Mouse (Mus musculus) stomach, embryonic 16.5 days (tissue): ENCODE results near the gene Abtb1. TPM values are rescaled to one million over a fixed set of nuclear protein-coding genes. Genes with fewer than 3 reads are reported as not detected.

Experiments used
- ATAC-seq: fragments of 200-750 bp; cut with Nextera tagmentation; 2 replicates; pipeline ENCODE4 v1.8.0; 2017; ENCODE audit warnings: moderate number of reproducible peaks, moderate TSS enrichment; ENCODE audit not compliant: insufficient read depth, low FRiP score
- H3K27ac ChIP-seq: fragments of 300-500 bp; sonication (generic); 2 replicates; pipeline ENCODE4 v1.5.1; 2014; ENCODE audit warnings: low read length
- H3K27me3 ChIP-seq: fragments of 300-500 bp; sonication (generic); 2 replicates; pipeline ENCODE4 v1.6.1; 2014; ENCODE audit warnings: low read length, control low read depth, mixed read lengths; ENCODE audit not compliant: control insufficient read depth, insufficient read depth
- H3K36me3 ChIP-seq: fragments of 300-500 bp; sonication (generic); 2 replicates; pipeline ENCODE4 v1.6.1; 2014; ENCODE audit warnings: low read length; ENCODE audit not compliant: control insufficient read depth, insufficient read depth
- H3K4me1 ChIP-seq: fragments of 300-500 bp; sonication (generic); 2 replicates; pipeline ENCODE4 v1.6.1; 2014; ENCODE audit warnings: low read length, control low read depth, mixed read lengths; ENCODE audit not compliant: control insufficient read depth, insufficient read depth
- H3K4me2 ChIP-seq: fragments of 300-500 bp; sonication (generic); 2 replicates; pipeline ENCODE4 v1.6.1; 2014; ENCODE audit warnings: low read depth, low read length, mixed read lengths
- H3K4me3 ChIP-seq: fragments of 300-500 bp; sonication (generic); replicated peaks from 2 replicates; pipeline ENCODE4 v1.5.1; 2014; ENCODE audit warnings: mild to moderate bottlenecking, low read length
- H3K9ac ChIP-seq: fragments of 300-500 bp; sonication (generic); 2 replicates; pipeline ENCODE4 v1.6.1; 2014; ENCODE audit warnings: low read length
- H3K9me3 ChIP-seq: fragments of 300-500 bp; sonication (generic); replicated peaks from 2 replicates; pipeline ENCODE4 v1.6.1; 2016; ENCODE audit warnings: low read length, control low read depth; ENCODE audit not compliant: control insufficient read depth
- WGBS: fragments of 180-500 bp; shearing (Covaris S2); extraction: QIAGEN DNeasy Blood & Tissue Kit; methylation state at CpG from one replicate; pipeline ENCODE4 v1.1.7; 2014; 5-methylcytosine and 5-hydroxymethylcytosine counted together
- polyA plus RNA-seq: library from polyadenylated mRNA; unstranded; fragments of >200 nt; fragmentation: Nextera tagmentation; extraction: Ambion mirVana; gene quantifications from 2 replicates; pipeline ENCODE4 v1.2.1, GENCODE M21; 2015

The Abtb1 gene
- polyA plus RNA-seq, 1 experiment from 2014 or later = 31.2 TPM

- H3K4me1 ChIP-seq = peaks cover 14% of the 10 kb centered on the region
- H3K4me3 ChIP-seq = no peak overlapping the region
- no peak for ATAC-seq
- no peak overlapping the region for H3K27ac ChIP-seq
- no peaks in the 10 kb centered on the region for H3K36me3 ChIP-seq
- no peaks in the 10 kb centered on the region for H3K27me3 ChIP-seq
- H3K9ac ChIP-seq = no peak overlapping the region
- WGBS = 68% methylated on average over 15 of the region's 15 CpGs
- H3K9me3 ChIP-seq = no peaks in the 10 kb centered on the region
- H3K4me2 ChIP-seq = no peak overlapping the region
Observed at GRCm38 (mm10) chr6:88828206-88829009, 13.4 kb downstream of the Abtb1 start.

DNA sequence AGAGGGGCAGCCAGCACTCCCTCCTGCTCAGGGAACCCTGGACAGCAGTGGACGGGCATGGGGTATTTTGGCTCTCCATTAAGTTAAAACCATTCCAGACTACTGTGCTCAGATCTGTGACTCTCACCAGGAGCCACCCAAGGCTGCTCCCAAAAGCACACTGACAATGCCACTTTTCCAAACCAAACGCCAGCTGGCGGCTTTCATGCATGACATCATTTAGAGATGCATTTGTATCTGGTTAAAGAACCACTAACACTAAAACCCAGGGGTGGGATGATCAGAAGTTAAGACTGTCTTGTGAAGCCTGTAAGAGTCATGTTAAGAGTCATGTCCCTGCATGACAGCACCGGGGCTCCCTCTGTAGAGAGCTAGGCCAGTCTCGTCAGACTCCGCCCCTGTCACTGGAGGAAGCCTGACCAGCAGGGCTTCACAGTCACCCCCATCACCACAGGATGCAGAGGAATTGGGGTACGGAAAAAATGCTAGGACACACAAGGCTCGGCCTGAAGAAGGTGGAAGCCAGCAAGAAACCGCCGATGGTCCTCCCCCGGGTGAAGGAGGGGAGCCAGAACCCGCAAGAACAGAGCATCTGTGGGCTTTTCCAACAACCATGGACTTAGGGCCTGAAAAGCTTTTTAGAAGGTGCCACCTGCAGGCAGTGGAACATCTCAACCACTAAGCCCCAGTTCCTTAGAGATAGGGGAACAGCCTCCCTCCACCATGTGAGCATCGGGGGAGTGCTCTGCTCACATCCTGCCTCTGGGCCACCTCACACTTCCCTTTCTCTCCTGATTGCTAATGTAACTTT, 14.2 kb downstream of the Abtb1 start:
- WGBS = 62% methylated on average over 13 of the region's 13 CpGs
- H3K27me3 ChIP-seq = no peaks in the 10 kb centered on the region
- H3K4me1 ChIP-seq = peaks cover 14% of the 10 kb centered on the region
- H3K9me3 ChIP-seq = no peaks in the 10 kb centered on the region
- ATAC-seq = no peak
- H3K36me3 ChIP-seq = no peaks in the 10 kb centered on the region
- H3K4me3 ChIP-seq = no peak overlapping the region
- H3K9ac ChIP-seq = no peak overlapping the region
- H3K27ac ChIP-seq = 0 out of 2 replicates have a peak overlapping the region, but pooled peaks have one; percentile 38
- no peak overlapping the region for H3K4me2 ChIP-seq

GRCm38 (mm10) chr6:88826965-88827364, 14.8 kb downstream of the Abtb1 start:
- Histone ChIP-seq H3K27me3 (no peaks in the 10 kb centered on the region), H3K4me2 (no peak overlapping the region), H3K9ac (peak overlapping the region; percentile 28; the same call in 1 of the 2 replicates), H3K36me3 (no peaks in the 10 kb centered on the region), H3K9me3 (no peaks in the 10 kb centered on the region), H3K4me1 (peaks cover 14% of the 10 kb centered on the region), H3K4me3 (no peak overlapping the region), H3K27ac (no peak overlapping the region)
- WGBS = 62% methylated on average over 3 of the region's 3 CpGs
- ATAC-seq = no peak

DNA sequence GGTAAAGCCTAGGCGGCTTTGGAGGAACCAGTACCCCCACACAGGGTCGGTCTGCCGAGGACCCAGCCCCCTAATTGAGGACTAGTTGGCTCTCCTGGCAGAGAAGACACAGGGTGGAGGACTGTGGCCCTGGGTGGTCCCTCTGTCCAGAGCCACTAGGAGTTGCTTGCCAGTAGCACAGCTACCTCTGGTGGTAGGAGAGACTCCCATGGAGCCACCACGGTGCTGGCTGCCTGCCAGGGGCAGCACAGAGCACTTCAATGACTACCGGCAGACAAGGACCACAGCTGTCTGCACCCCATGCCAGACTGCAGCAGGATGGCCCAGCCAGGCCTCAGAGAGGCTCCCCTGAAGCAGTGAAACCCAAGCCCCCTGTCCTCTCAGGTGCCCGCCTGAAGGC, 15.2 kb downstream of the Abtb1 start:
- 35% methylated on average over 6 of the region's 6 CpGs for WGBS
- ATAC-seq = peak; percentile 69
- Histone ChIP-seq H3K9ac (peak overlapping the region; percentile 28; the same call in 1 of the 2 replicates), H3K27ac (0 out of 2 replicates have a peak overlapping the region, but pooled peaks have one; percentile 17), H3K27me3 (no peaks in the 10 kb centered on the region), H3K4me1 (peaks cover 17% of the 10 kb centered on the region), H3K9me3 (no peaks in the 10 kb centered on the region), H3K36me3 (no peaks in the 10 kb centered on the region), H3K4me2 (no peak overlapping the region), H3K4me3 (no peak overlapping the region)

GRCm38 (mm10) chr6:88826088-88826487, 15.7 kb downstream of the Abtb1 start:
- Histone ChIP-seq H3K9me3 (no peaks in the 10 kb centered on the region), H3K27me3 (no peaks in the 10 kb centered on the region), H3K4me3 (no peak overlapping the region), H3K36me3 (no peaks in the 10 kb centered on the region), H3K4me2 (no peak overlapping the region), H3K9ac (no peak overlapping the region), H3K4me1 (peaks cover 18% of the 10 kb centered on the region), H3K27ac (0 out of 2 replicates have a peak overlapping the region, but pooled peaks have one; percentile 17)
- 43% methylated on average over 3 of the region's 3 CpGs for WGBS
- ATAC-seq = no peak

GRCm38 (mm10) chr6:88824183-88824582, 17.6 kb downstream of the Abtb1 start:
- no peaks in the 10 kb centered on the region for H3K9me3 ChIP-seq
- H3K27ac ChIP-seq = no peak overlapping the region
- H3K9ac ChIP-seq = no peak overlapping the region
- H3K36me3 ChIP-seq = no peaks in the 10 kb centered on the region
- H3K4me2 ChIP-seq = no peak overlapping the region
- ATAC-seq = no peak
- no peak overlapping the region for H3K4me3 ChIP-seq
- WGBS = 75% methylated on average over 7 of the region's 7 CpGs
- no peaks in the 10 kb centered on the region for H3K27me3 ChIP-seq
- H3K4me1 ChIP-seq = peaks cover 21% of the 10 kb centered on the region

DNA sequence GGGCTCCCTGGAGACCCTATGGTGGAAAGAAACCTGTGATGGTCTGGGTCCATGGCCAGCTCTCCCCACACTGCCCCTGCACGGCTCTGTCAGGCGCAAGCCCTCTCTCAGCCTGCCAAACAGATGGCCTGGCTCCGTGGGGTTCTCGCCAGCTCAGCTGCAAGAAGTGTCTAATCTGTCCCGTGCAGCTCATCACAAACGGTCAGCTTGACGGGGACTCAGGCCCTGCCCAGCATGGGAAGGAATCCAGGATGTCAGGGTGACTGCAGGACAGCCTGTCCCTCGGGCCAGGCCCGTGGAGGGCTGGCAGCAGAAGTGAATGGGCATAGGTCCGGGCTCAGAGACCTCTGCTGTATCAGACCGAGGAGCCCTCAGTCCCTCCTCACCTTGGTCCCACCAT, 19.9 kb downstream of the Abtb1 start:
- Histone ChIP-seq H3K4me1 (peaks cover 13% of the 10 kb centered on the region), H3K9me3 (no peaks in the 10 kb centered on the region), H3K9ac (no peak overlapping the region), H3K27ac (no peak overlapping the region), H3K4me3 (no peak overlapping the region), H3K27me3 (no peaks in the 10 kb centered on the region), H3K4me2 (no peak overlapping the region), H3K36me3 (no peaks in the 10 kb centered on the region)
- no peak for ATAC-seq
- 73% methylated on average over 11 of the region's 11 CpGs for WGBS

DNA sequence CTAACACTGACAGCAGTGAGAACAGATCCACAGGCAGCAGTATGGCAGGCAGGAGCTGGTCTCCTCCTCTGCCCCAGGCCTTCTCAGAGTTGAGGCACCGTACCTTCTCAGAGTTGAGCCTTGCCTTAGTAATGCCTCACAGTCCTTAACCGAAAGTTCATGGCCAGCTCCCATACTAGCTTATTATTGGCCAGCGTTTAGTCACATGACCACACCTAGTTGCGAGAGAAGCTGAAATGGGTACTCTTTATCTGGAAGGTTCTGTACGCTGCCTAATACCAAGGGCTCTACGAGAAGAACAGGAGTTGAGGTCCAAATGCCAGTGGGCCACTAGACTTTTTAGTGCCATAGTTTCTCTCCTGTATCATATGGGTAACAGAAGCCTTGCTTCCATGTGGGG, 20.5 kb downstream of the Abtb1 start:
- H3K4me2 ChIP-seq = no peak overlapping the region
- H3K9me3 ChIP-seq = no peaks in the 10 kb centered on the region
- ATAC-seq = peak; percentile 2; the same call in 1 of the 2 replicates
- no peaks in the 10 kb centered on the region for H3K36me3 ChIP-seq
- WGBS = 89% methylated on average over 6 of the region's 6 CpGs
- H3K4me1 ChIP-seq = peaks cover 7% of the 10 kb centered on the region; the same call in 1 of the 2 replicates
- H3K4me3 ChIP-seq = no peak overlapping the region
- no peak overlapping the region for H3K9ac ChIP-seq
- H3K27ac ChIP-seq = no peak overlapping the region
- no peaks in the 10 kb centered on the region for H3K27me3 ChIP-seq

GRCm38 (mm10) chr6:88820853-88821252, 20.9 kb downstream of the Abtb1 start:
- peak; percentile 27; the same call in 1 of the 2 replicates for ATAC-seq
- Histone ChIP-seq H3K27ac (no peak overlapping the region), H3K4me2 (no peak overlapping the region), H3K9ac (no peak overlapping the region), H3K4me1 (peaks cover 7% of the 10 kb centered on the region; the same call in 1 of the 2 replicates), H3K36me3 (no peaks in the 10 kb centered on the region), H3K27me3 (no peaks in the 10 kb centered on the region), H3K9me3 (no peaks in the 10 kb centered on the region), H3K4me3 (no peak overlapping the region)
- WGBS = 32% methylated on average over 3 of the region's 3 CpGs
